Mouse (Mus musculus) CH12.LX (cell line): ENCODE measurements at regions not wholly inside any gene's neighbourhood (a gene's known extent, or its start where the extent isn't known, plus 50 kb on each side); places are given as distances from the start of the nearest gene placed in this dataset.

Source experiments
- DNase-seq: peaks from one replicate; pipeline ENCODE4 v3.0.0-alpha.2; 2013; ENCODE audit errors: extremely low read depth
- H3K27ac ChIP-seq: 2 replicates; pipeline ENCODE4 v1.5.1; 2012; ENCODE audit warnings: low read depth, mild to moderate bottlenecking, control low read depth, moderate library complexity; ENCODE audit not compliant: insufficient read depth
- H3K27me3 ChIP-seq: replicated peaks from 2 replicates; pipeline ENCODE3; 2012; ENCODE audit warnings: inconsistent platforms
- H3K36me3 ChIP-seq, 2 experiments: replicated peaks in 1 of 2; 2 replicates each; pipeline versions ENCODE3 to v1.6.1; 2012; ENCODE audit warnings: inconsistent platforms in 1 of 2, low read length in 1 of 2, mild to moderate bottlenecking in 1 of 2, mixed read lengths in 1 of 2, moderate library complexity in 1 of 2; ENCODE audit not compliant: control insufficient read depth in 1 of 2, insufficient read depth in 1 of 2
- H3K4me1 ChIP-seq, 2 experiments: 2 replicates each; pipeline ENCODE4 v1.6.1; 2012; ENCODE audit warnings: inconsistent platforms in 1 of 2, moderate library complexity in 1 of 2; ENCODE audit not compliant: insufficient read depth in 2 of 2, control insufficient read depth in 1 of 2
- H3K4me2 ChIP-seq: 2 replicates; pipeline ENCODE4 v1.6.1; 2012; ENCODE audit warnings: low read depth, mild to moderate bottlenecking, control low read depth; ENCODE audit not compliant: poor library complexity, insufficient read depth, severe bottlenecking
- H3K4me3 ChIP-seq, 3 experiments: fragments of 150-350 bp in 1 of 3; sonication (generic) in 1 of 3; replicated peaks in 1 of 3; 2 replicates each; pipeline versions ENCODE3 to v1.5.1; 2011 to 2012; ENCODE audit warnings: low read depth in 2 of 3, low read length in 2 of 3, mild to moderate bottlenecking in 2 of 3, moderate library complexity in 2 of 3, control low read depth in 1 of 3, improper control_type of control experiment in 1 of 3, inconsistent platforms in 1 of 3, mixed read lengths in 1 of 3; ENCODE audit not compliant: poor library complexity in 1 of 3
- H3K79me2 ChIP-seq: replicated peaks from 2 replicates; pipeline ENCODE4 v1.6.1; 2012; ENCODE audit warnings: mild to moderate bottlenecking, moderate library complexity; ENCODE audit not compliant: control insufficient read depth, poor library complexity, insufficient read depth, severe bottlenecking; ENCODE audit errors: extremely low read depth
- H3K9ac ChIP-seq: 2 replicates; pipeline ENCODE4 v1.6.1; 2012; ENCODE audit warnings: low read depth, mild to moderate bottlenecking, control low read depth, moderate library complexity; ENCODE audit not compliant: insufficient read depth
- H3K9me3 ChIP-seq: replicated peaks from 2 replicates; pipeline ENCODE3; 2012; ENCODE audit warnings: low read length, inconsistent platforms, mixed read lengths
- CHD1 ChIP-seq: IDR thresholded peaks from 2 replicates; pipeline ENCODE4 v1.6.1; 2012; ENCODE audit warnings: low read depth, low read length, improper control_type of control experiment, inconsistent platforms
- E2F4 ChIP-seq: IDR thresholded peaks from 2 replicates; pipeline ENCODE4 v1.6.1; 2011; ENCODE audit warnings: low read depth, low read length, improper control_type of control experiment; ENCODE audit not compliant: insufficient replicate concordance
- ELF1 ChIP-seq: IDR thresholded peaks from 2 replicates; pipeline ENCODE4 v1.6.1; 2014; ENCODE audit warnings: low read depth, mild to moderate bottlenecking, inconsistent platforms, low read length, improper control_type of control experiment
- JUN ChIP-seq: IDR thresholded peaks from 2 replicates; pipeline ENCODE4 v1.6.1; 2011; ENCODE audit warnings: low read depth, mild to moderate bottlenecking, low read length, improper control_type of control experiment, moderate library complexity; ENCODE audit not compliant: insufficient read depth
- KAT2A ChIP-seq: IDR thresholded peaks from 2 replicates; pipeline ENCODE4 v1.6.1; 2012; ENCODE audit warnings: low read length, improper control_type of control experiment, inconsistent platforms; ENCODE audit not compliant: insufficient replicate concordance
- MAFK ChIP-seq: IDR thresholded peaks from 2 replicates; pipeline ENCODE4 v1.6.1; 2011; ENCODE audit warnings: low read length, improper control_type of control experiment; ENCODE audit not compliant: insufficient replicate concordance
- MXI1 ChIP-seq: IDR thresholded peaks from 2 replicates; pipeline ENCODE4 v1.6.1; 2011; ENCODE audit warnings: mild to moderate bottlenecking, low read depth, low read length, improper control_type of control experiment
- MYC ChIP-seq: IDR thresholded peaks from 2 replicates; pipeline ENCODE4 v1.6.1; 2011; ENCODE audit warnings: low read depth, mild to moderate bottlenecking, improper control_type of control experiment, low read length
- NELFE ChIP-seq: IDR thresholded peaks from 2 replicates; pipeline ENCODE4 v1.6.1; 2011; ENCODE audit warnings: low read depth, low read length, improper control_type of control experiment
- NRF1 ChIP-seq: IDR thresholded peaks from 2 replicates; pipeline ENCODE4 v1.6.1; 2014; ENCODE audit warnings: low read depth, mild to moderate bottlenecking, inconsistent platforms, low read length, improper control_type of control experiment, moderate library complexity
- PAX5 ChIP-seq: IDR thresholded peaks from 2 replicates; pipeline ENCODE4 v1.6.1; 2012; ENCODE audit warnings: low read length, inconsistent platforms, mixed read lengths
- RCOR1 ChIP-seq: conservative IDR thresholded peaks from 2 replicates; pipeline ENCODE4 v1.6.1; 2012; ENCODE audit warnings: low read depth, mild to moderate bottlenecking, inconsistent platforms, low read length, improper control_type of control experiment
- SMC3 ChIP-seq: IDR thresholded peaks from 2 replicates; pipeline ENCODE4 v1.6.1; 2011; ENCODE audit warnings: low read depth, low read length, improper control_type of control experiment
- TBP ChIP-seq: conservative IDR thresholded peaks from 2 replicates; pipeline ENCODE4 v1.6.1; 2011; ENCODE audit warnings: low read depth, low read length, improper control_type of control experiment
- TCF12 ChIP-seq: IDR thresholded peaks from 2 replicates; pipeline ENCODE4 v1.6.1; 2014; ENCODE audit warnings: low read depth, mild to moderate bottlenecking, inconsistent platforms, low read length, improper control_type of control experiment
- USF2 ChIP-seq: conservative IDR thresholded peaks from 2 replicates; pipeline ENCODE4 v1.6.1; 2011; ENCODE audit warnings: low read depth, low read length, improper control_type of control experiment
- ZKSCAN1 ChIP-seq: IDR thresholded peaks from 2 replicates; pipeline ENCODE4 v1.6.1; 2012; ENCODE audit warnings: low read depth, inconsistent platforms, low read length, improper control_type of control experiment, borderline replicate concordance
- dilution Hi-C: fragments of 300-500 bp; cut with MboI; formaldehyde crosslinking; loops from 2 replicates; pipeline ENCODE4 v1.14.3; 2020; ENCODE audit warnings: low sequenced_read_pairs; ENCODE audit not compliant: extremely low pct_unique_long_range_greater_than_20kb, extremely low pct_ligation_motif_present
- in situ Hi-C: fragments of 300-500 bp; cut with MboI; formaldehyde crosslinking; loops from 3 replicates; pipeline ENCODE4 v1.14.3; 2019; ENCODE audit warnings: low sequenced_read_pairs, low pct_ligation_motif_present, low pct_unique_long_range_greater_than_20kb, mixed read lengths

DNA sequence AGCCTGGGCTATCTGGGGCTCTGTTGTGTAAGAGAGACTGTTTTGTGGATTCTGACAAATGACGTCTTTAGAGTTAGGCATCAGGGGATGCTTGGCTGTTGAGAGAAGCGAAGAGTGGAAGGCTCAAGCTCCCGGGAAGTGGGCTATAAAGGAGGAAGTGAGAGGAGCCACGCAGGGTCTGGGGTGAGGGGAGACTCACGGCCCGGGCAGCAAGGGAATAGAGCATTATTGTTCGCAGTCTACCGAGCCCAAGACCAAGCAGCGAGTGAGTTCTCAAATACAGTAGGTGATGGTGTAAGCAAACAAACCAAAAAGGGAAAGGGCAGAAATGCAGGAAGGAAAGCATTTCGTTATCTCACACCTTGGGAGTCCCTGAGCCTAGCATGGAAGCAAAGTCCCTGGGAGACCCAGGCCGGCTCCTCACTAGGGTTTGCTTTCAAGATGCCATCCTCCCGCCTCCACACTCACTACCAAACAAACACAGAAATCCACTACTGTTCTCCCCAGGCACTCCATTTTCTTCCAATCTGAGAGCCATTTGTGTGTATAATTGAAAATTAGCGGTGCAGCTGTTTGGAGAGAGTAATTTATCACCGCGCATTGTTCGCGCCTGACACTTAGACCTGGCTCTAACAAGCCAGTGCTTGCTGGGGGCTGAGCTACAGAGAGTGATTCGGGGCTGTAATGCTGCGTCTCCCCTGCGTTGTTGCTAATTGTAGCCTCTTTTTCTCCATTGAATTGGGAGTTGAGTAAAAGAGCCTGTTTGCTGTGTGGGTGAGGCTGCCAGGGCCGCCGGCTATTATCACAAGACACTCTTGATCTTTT lies 61.0 kb upstream of the Ccdc39 start:
- TF ChIP-seq ELF1 (no peak), TCF12 (no peak), MAFK (no peak), RCOR1 (no peak), SMC3 (no peak), USF2 (no peak), E2F4 (no peak), JUN (no peak), MXI1 (no peak)
- Histone ChIP-seq H3K4me2 (no peak overlapping the region), H3K27ac (no peak overlapping the region), H3K27me3 (no peaks in the 10 kb centered on the region), H3K36me3 (no peaks in the 10 kb centered on the region), H3K79me2 (no peaks in the 10 kb centered on the region), H3K9ac (no peak overlapping the region), H3K4me1 (peaks cover 0 to 6% of the 10 kb centered on the region in 2 experiments; a peak in 2 of 4 replicates), H3K4me3 (no peak overlapping the region), H3K9me3 (no peaks in the 10 kb centered on the region)
- in situ Hi-C loops (no loop called here), dilution Hi-C loops (no loop called here)
- no peak for DNase-seq

DNA sequence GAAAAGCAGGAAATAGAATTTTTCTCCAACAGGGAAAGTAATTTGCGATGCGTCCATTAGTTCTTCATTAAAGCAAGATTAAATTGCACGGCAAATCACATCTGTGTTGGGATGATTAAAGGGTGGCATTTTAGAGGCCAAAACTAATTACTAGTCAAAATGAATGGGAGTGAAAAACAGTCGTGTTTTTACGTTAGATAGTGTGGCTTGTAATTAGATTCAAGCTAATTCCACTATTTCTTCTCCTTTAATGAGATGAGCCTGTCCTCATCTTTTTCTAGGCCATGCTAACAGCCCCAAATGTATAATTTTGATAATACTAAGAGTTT lies 61.5 kb upstream of the Ccdc39 start:
- in situ Hi-C loops = no loop called here
- no peak overlapping the region for H3K4me3 ChIP-seq
- H3K4me1 ChIP-seq = peaks cover 0 to 6% of the 10 kb centered on the region in 2 experiments; a peak in 2 of 4 replicates
- dilution Hi-C loops = no loop called here
- H3K9ac ChIP-seq = no peak overlapping the region
- no peaks in the 10 kb centered on the region for H3K79me2 ChIP-seq
- DNase-seq = no peak
- no peak overlapping the region for H3K4me2 ChIP-seq
- H3K27ac ChIP-seq = no peak overlapping the region
- no peaks in the 10 kb centered on the region for H3K9me3 ChIP-seq
- no peaks in the 10 kb centered on the region for H3K36me3 ChIP-seq
- no peak for TF ChIP-seq CHD1
- TF ChIP-seq TCF12 = no peak
- TF ChIP-seq JUN = no peak
- TF ChIP-seq PAX5 = no peak
- no peak for TF ChIP-seq MYC
- no peak for TF ChIP-seq MAFK
- no peaks in the 10 kb centered on the region for H3K27me3 ChIP-seq

GRCm38 (mm10) chr3:33907061-33907460 lies 63.0 kb upstream of the Ccdc39 start:
- TF ChIP-seq KAT2A (no peak), NRF1 (no peak), ZKSCAN1 (no peak), NELFE (no peak), TBP (no peak)
- Histone ChIP-seq H3K79me2 (no peaks in the 10 kb centered on the region), H3K4me2 (no peak overlapping the region), H3K9me3 (no peaks in the 10 kb centered on the region), H3K27me3 (no peaks in the 10 kb centered on the region), H3K4me3 (no peak overlapping the region), H3K27ac (no peak overlapping the region), H3K4me1 (peaks cover 0 to 6% of the 10 kb centered on the region in 2 experiments; a peak in 2 of 4 replicates), H3K36me3 (no peaks in the 10 kb centered on the region), H3K9ac (no peak overlapping the region)
- DNase-seq = no peak
- in situ Hi-C loops (no loop called here), dilution Hi-C loops (no loop called here)
